Mouse (Mus musculus): ENCODE measurements around the gene Sez6l2. TPM values are rescaled to one million over a fixed set of nuclear protein-coding genes. Genes with fewer than 3 reads are reported as not detected.
A peak's percentile ranks its signal among the peaks of the same experiment; 100 is the strongest.

The Sez6l2 gene
- polyA plus RNA-seq, 1 experiment from 2014 or later = 30.6 TPM

DNA sequence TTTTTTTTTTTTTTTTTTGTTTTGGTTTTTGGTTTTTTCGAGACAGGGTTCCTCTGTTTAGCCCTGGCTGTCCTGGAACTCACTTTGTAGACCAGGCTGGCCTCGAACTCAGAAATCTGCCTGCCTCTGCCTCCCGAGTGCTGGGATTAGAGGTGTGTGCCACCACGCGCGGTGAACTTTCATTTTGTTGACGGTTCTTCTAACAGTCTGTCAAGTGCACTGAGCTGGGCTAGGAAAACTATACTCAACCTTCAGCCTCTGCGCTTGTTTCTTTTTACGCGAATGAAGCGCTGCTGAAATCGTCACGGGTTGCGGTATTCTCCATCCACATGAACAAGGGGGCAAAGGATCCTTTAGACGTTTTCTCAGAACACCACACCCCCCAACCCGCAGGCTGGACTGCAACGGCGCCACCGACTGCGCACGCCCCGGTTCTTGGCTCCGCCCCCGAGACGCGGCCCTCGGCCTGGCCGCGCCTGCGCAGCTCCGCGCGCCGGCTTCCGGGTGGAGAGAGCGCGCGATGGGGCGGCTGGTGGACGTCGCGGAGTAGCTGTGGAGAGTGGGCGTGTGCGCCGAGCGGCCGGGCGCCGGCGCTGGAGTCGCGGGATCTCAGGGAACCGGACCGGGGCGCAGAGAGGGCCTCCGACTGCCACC lies 21.9 kb upstream of the Sez6l2 start, which contains the start of gene Kctd13:
Gene Kctd13 (plus strand): TSS at position 496 of the 654 bp plus-strand sequence.
- no peaks in the 10 kb centered on the region for H3K9me3 ChIP-seq (ENCODE audit: control insufficient read depth, low read length)
- peak within 1 kb of the TSS; percentile 91 for H3K9ac ChIP-seq (replicated peaks; ENCODE audit: low read depth, low read length)
- H3K27me3 ChIP-seq (replicated peaks; ENCODE audit: control insufficient read depth, insufficient read depth, low read length) = no peaks in the 10 kb centered on the region
- 3% methylated on average over 56 of the region's 56 CpGs for whole genome bisulfite sequencing
- H3K4me3 ChIP-seq (replicated peaks; ENCODE audit: low read length) = peak within 1 kb of the TSS; percentile 80
- H3K27ac ChIP-seq (ENCODE audit: low read length) = peak within 1 kb of the TSS; percentile 75
- peaks cover 14% of the 10 kb centered on the region for H3K4me1 ChIP-seq (replicated peaks; ENCODE audit: control insufficient read depth, insufficient read depth, low read length)
- peak within 1 kb of the TSS; percentile 89 for H3K4me2 ChIP-seq (ENCODE audit: low read length)
- ATAC-seq = peak; percentile 98
- no peaks in the 10 kb centered on the region; the same call in 1 of the 2 replicates for H3K36me3 ChIP-seq (ENCODE audit: control insufficient read depth, insufficient read depth)

GRCm38 (mm10) chr7:126929046-126929445 lies 21.3 kb upstream of the Sez6l2 start:
- Histone ChIP-seq H3K36me3 (ENCODE audit: control insufficient read depth, insufficient read depth) (no peaks in the 10 kb centered on the region; the same call in 1 of the 2 replicates), H3K4me2 (ENCODE audit: low read length) (peak overlapping the region; percentile 89), H3K9me3 (ENCODE audit: control insufficient read depth, low read length) (no peaks in the 10 kb centered on the region), H3K9ac (replicated peaks; ENCODE audit: low read depth, low read length) (peak overlapping the region; percentile 91), H3K27ac (ENCODE audit: low read length) (peak overlapping the region; percentile 75), H3K4me1 (replicated peaks; ENCODE audit: control insufficient read depth, insufficient read depth, low read length) (peaks cover 14% of the 10 kb centered on the region), H3K4me3 (replicated peaks; ENCODE audit: low read length) (peak overlapping the region; percentile 80), H3K27me3 (replicated peaks; ENCODE audit: control insufficient read depth, insufficient read depth, low read length) (no peaks in the 10 kb centered on the region)
- 0% methylated on average over 24 of the region's 27 CpGs for WGBS
- ATAC-seq = peak; percentile 80

DNA sequence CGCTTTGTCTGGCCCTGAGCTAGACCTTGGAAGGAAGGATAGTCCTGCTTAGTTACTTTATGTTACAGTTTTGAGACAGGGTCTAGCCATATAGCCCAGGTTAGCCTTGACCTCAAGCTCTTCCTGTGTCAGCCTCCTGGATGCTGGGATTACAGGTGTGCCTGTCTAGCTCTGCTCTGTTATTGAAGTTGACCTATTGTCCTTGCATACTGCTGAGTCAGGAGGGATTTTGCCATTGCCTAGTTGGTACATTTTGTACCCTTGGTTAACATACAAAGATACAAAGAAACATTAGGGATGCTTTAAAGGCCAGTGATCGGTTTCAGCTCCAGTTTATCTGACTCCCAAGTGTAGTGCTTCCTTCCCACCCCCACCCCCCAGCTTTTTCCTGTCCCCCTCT lies 17.7 kb upstream of the Sez6l2 start:
- 89% methylated on average over 2 of the region's 2 CpGs for WGBS

GRCm38 (mm10) chr7:126941171-126941570 lies 9.2 kb upstream of the Sez6l2 start:
- no peak overlapping the region for H3K9ac ChIP-seq (replicated peaks; ENCODE audit: low read depth, low read length)
- H3K27ac ChIP-seq (ENCODE audit: low read length) = no peak overlapping the region
- H3K27me3 ChIP-seq (replicated peaks; ENCODE audit: control insufficient read depth, insufficient read depth, low read length) = no peaks in the 10 kb centered on the region
- peaks cover 24% of the 10 kb centered on the region for H3K36me3 ChIP-seq (ENCODE audit: control insufficient read depth, insufficient read depth)
- H3K4me2 ChIP-seq (ENCODE audit: low read length) = no peak overlapping the region
- H3K9me3 ChIP-seq (ENCODE audit: control insufficient read depth, low read length) = no peaks in the 10 kb centered on the region
- 47% methylated on average over 6 of the region's 6 CpGs for WGBS
- H3K4me3 ChIP-seq (replicated peaks; ENCODE audit: low read length) = no peak overlapping the region
- H3K4me1 ChIP-seq (replicated peaks; ENCODE audit: control insufficient read depth, insufficient read depth, low read length) = peaks cover 5% of the 10 kb centered on the region; the same call in 1 of the 2 replicates
- no peak for ATAC-seq

More for the DNA sequence above, 17.7 kb upstream of the Sez6l2 start:
- H3K4me2 ChIP-seq (ENCODE audit: low read length) = no peak overlapping the region
- peaks cover 14% of the 10 kb centered on the region for H3K4me1 ChIP-seq (replicated peaks; ENCODE audit: control insufficient read depth, insufficient read depth, low read length)
- no peak overlapping the region for H3K4me3 ChIP-seq (replicated peaks; ENCODE audit: low read length)
- peaks cover 12% of the 10 kb centered on the region for H3K36me3 ChIP-seq (ENCODE audit: control insufficient read depth, insufficient read depth)
- no peak overlapping the region for H3K9ac ChIP-seq (replicated peaks; ENCODE audit: low read depth, low read length)
- H3K9me3 ChIP-seq (ENCODE audit: control insufficient read depth, low read length) = no peaks in the 10 kb centered on the region
- no peak overlapping the region for H3K27ac ChIP-seq (ENCODE audit: low read length)
- no peak for ATAC-seq
- no peaks in the 10 kb centered on the region for H3K27me3 ChIP-seq (replicated peaks; ENCODE audit: control insufficient read depth, insufficient read depth, low read length)

- Histone ChIP-seq H3K27ac (ENCODE audit: low read length) (no peak overlapping the region), H3K9me3 (ENCODE audit: control insufficient read depth, low read length) (no peaks in the 10 kb centered on the region), H3K4me2 (ENCODE audit: low read length) (no peak overlapping the region), H3K9ac (replicated peaks; ENCODE audit: low read depth, low read length) (no peak overlapping the region), H3K4me3 (replicated peaks; ENCODE audit: low read length) (no peak overlapping the region), H3K4me1 (replicated peaks; ENCODE audit: control insufficient read depth, insufficient read depth, low read length) (peaks cover 5% of the 10 kb centered on the region; the same call in 1 of the 2 replicates), H3K27me3 (replicated peaks; ENCODE audit: control insufficient read depth, insufficient read depth, low read length) (no peaks in the 10 kb centered on the region), H3K36me3 (ENCODE audit: control insufficient read depth, insufficient read depth) (peaks cover 22% of the 10 kb centered on the region)
- peak; percentile 61; the same call in 1 of the 2 replicates for ATAC-seq
- 46% methylated on average over 5 of the region's 5 CpGs for WGBS
These were observed 8.6 kb upstream of the Sez6l2 start for GRCm38 (mm10) chr7:126941801-126942200.

DNA sequence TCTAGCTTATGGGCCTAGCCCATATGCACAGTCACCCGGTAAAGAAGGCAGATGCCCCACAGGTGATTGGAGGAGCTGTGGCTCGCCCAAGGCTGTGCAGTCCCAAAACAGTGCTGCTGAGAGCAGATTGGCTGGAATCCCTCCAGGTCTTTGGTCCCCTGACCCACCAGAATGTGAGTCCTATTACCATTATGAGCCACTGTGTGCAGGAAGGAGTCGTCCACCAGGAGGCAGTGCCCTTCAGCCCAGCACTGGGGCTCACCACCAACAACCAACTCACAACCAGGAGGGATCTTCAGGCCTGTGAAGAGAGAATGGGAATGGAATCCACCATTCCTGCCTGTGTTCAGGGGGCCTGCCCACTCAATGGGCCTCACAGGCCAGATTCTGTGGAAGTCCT lies 3.8 kb upstream of the Sez6l2 start:
- Histone ChIP-seq H3K27me3 (replicated peaks; ENCODE audit: control insufficient read depth, insufficient read depth, low read length) (no peaks in the 10 kb centered on the region), H3K9ac (replicated peaks; ENCODE audit: low read depth, low read length) (no peak overlapping the region), H3K9me3 (ENCODE audit: control insufficient read depth, low read length) (no peaks in the 10 kb centered on the region), H3K27ac (ENCODE audit: low read length) (no peak overlapping the region), H3K4me2 (ENCODE audit: low read length) (no peak overlapping the region), H3K4me3 (replicated peaks; ENCODE audit: low read length) (no peak overlapping the region), H3K36me3 (ENCODE audit: control insufficient read depth, insufficient read depth) (peaks cover 11% of the 10 kb centered on the region; the same call in 1 of the 2 replicates), H3K4me1 (replicated peaks; ENCODE audit: control insufficient read depth, insufficient read depth, low read length) (peaks cover 23% of the 10 kb centered on the region)
- 51% methylated on average over 3 of the region's 3 CpGs for WGBS
- no peak for ATAC-seq

- Histone ChIP-seq H3K27ac (ENCODE audit: low read length) (peak overlapping the region; percentile 87), H3K4me1 (replicated peaks; ENCODE audit: control insufficient read depth, insufficient read depth, low read length) (peaks cover 39% of the 10 kb centered on the region), H3K4me2 (ENCODE audit: low read length) (peak overlapping the region; percentile 89), H3K9me3 (ENCODE audit: control insufficient read depth, low read length) (no peaks in the 10 kb centered on the region), H3K27me3 (replicated peaks; ENCODE audit: control insufficient read depth, insufficient read depth, low read length) (no peaks in the 10 kb centered on the region), H3K36me3 (ENCODE audit: control insufficient read depth, insufficient read depth) (peaks cover 9% of the 10 kb centered on the region; the same call in 1 of the 2 replicates), H3K4me3 (replicated peaks; ENCODE audit: low read length) (peak overlapping the region; percentile 62), H3K9ac (replicated peaks; ENCODE audit: low read depth, low read length) (peak overlapping the region; percentile 76)
- WGBS = 83% methylated on average over 10 of the region's 10 CpGs
- ATAC-seq = no peak
These were observed 1.7 kb upstream of the Sez6l2 start for GRCm38 (mm10) chr7:126948626-126949025.

DNA sequence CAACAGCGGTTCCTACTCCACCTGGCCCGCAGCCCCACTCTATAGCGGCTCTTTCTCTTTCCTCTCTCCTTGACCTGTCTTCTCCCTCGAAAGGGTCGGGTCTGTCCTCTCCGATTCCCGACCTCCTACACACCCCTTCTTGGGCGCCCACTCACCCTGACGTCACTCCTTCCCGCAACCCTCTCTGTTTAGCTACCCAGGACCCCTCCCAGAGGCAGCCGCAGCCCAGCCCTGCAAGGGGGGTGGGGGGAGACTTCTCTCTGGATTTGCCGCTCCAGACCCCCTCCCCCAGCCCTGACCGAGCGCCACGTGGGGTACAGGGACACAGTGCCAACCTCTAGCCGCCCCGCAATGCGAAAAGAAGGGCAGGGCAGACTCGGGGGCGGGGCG lies 965 bp upstream of the Sez6l2 start, which contains the start of gene Asphd1:
Gene Asphd1 (minus strand): TSS at position 180 of the 390 bp plus-strand sequence.
- peaks cover 9% of the 10 kb centered on the region; the same call in 1 of the 2 replicates for H3K36me3 ChIP-seq (ENCODE audit: control insufficient read depth, insufficient read depth)
- H3K4me1 ChIP-seq (replicated peaks; ENCODE audit: control insufficient read depth, insufficient read depth, low read length) = peaks cover 39% of the 10 kb centered on the region
- 1% methylated on average over 21 of the region's 21 CpGs for WGBS

More for the DNA sequence above, 965 bp upstream of the Sez6l2 start, which contains the start of gene Asphd1:
- H3K27me3 ChIP-seq (replicated peaks; ENCODE audit: control insufficient read depth, insufficient read depth, low read length) = 0 out of 2 replicates have a peak, but pooled peaks cover 2% of the 10 kb centered on the region
- peak; percentile 67 for ATAC-seq
- peak within 1 kb of the TSS; percentile 89 for H3K4me2 ChIP-seq (ENCODE audit: low read length)
- H3K9ac ChIP-seq (replicated peaks; ENCODE audit: low read depth, low read length) = peak within 1 kb of the TSS; percentile 76
- no peaks in the 10 kb centered on the region for H3K9me3 ChIP-seq (ENCODE audit: control insufficient read depth, low read length)
- peak within 1 kb of the TSS; percentile 62 for H3K4me3 ChIP-seq (replicated peaks; ENCODE audit: low read length)
- peak within 1 kb of the TSS; percentile 87 for H3K27ac ChIP-seq (ENCODE audit: low read length)
